Mouse (Mus musculus) layer of hippocampus, adult 9-11 months (tissue): ENCODE data around the gene Sfn.

Experiments used
- DNase-seq: peaks from one replicate; pipeline ENCODE4 v3.0.0; 2022

Sfn gene

GRCm38 (mm10) chr4:133574843-133575202, 27.1 kb downstream of the Sfn start:
- DNase-seq: no peak

- peak; percentile 90 for DNase-seq
Measured at GRCm38 (mm10) chr4:133574070-133574842, 27.7 kb downstream of the Sfn start, which contains the start of gene Gpatch3. TSS of gene Gpatch3 (plus strand) at chr4:133574745.

GRCm38 (mm10) chr4:133570066-133570466, 31.9 kb downstream of the Sfn start:
- DNase-seq: no peak

DNA sequence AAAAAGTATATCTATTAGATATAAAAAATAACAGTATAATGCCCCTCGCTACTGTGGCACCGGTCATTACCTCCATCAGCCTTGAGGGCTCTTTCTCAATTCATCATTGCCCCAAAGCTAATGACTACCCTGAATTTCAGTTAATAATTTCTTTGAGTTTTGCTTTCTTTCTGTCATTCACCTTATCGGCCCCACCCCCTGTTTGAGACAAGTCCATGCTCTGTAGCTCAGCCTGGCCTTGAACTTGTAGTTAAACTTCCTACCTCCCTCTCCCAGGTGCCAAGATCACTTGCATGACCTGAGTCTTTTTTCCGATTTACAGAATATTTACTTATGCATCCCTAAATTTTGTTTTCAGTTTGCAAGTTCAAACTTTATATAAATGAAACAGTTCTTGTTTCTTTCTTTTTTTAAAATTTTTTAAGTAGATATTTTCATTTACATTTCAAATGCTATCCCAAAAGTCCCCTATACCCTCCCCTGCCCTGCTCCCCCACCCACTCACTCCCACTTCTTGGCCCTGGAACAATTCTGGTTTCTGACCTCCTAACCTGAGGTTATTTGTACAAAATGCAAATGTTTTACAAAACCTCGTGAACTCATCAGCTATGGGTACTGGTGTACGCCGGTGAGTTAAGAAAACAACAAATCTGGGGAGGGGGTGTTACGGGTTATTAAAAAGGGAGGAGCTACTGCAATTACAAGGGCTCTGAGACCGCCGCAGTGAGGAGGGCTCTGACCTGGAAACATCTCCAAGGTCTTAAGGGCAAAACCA, 32.5 kb downstream of the Sfn start:
- DNase-seq: no peak

DNA sequence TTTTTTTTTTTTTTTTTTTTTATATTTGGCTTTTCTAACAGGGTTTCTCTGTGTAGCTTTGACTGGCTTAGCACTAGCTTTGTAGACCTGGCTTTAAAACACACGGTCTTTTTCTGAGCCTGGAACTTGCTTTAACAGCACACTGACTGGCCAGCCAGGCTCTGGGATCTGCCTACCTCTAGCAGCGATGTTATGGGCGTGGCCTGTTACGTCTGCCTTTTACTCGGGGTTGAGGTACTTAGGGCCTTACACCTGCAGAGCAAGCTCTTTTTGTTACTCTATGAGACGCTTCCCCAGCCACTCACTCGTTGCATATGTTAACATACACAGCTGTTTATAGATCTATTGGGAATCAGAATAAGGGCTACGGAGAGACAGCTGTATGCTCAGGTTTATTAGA, 34.7 kb downstream of the Sfn start:
- no peak for DNase-seq

- no peak for DNase-seq
Measured at GRCm38 (mm10) chr4:133563123-133563571, 38.8 kb downstream of the Sfn start.

DNA sequence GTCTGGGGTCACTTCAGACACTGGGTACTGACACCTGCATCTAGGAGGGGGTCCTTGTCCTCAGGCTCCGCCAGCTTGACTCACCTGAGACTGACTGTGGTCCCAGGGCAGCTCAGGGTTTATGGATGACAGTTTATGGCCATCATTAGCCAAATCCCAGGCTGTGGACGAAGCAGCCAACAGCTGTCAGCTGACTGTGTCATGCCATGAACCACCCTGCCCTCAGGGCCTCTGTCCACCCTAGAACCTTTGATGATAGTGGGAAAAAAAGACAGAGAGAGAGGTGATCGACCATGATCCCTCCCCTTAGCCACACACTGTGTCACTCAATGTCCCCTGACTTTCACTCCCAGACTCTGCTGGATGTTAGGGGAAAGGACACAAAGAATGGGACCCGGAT, 40.3 kb downstream of the Sfn start:
- no peak for DNase-seq

DNA sequence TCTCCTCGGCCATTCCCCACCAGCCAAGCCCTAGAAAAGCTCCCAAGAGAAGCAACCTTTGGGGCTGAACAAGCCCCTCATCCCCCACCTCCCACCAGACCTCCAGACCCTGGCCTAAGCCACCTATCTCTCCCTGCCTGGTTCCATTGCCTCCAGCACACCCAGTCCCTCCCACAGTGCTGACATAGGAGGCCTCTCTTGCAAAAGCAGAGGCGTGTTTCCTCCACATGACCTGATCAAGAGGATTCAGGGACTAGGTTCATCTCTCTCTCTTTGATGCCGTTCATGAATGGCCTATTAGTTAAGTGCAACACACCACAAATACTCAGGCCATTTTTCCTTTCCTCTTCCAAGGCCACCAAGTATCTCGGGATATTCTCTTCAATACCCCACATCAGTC, 42.1 kb downstream of the Sfn start:
- no peak for DNase-seq

- DNase-seq: no peak
Measured at GRCm38 (mm10) chr4:133557041-133557717, 44.8 kb downstream of the Sfn start.

DNA sequence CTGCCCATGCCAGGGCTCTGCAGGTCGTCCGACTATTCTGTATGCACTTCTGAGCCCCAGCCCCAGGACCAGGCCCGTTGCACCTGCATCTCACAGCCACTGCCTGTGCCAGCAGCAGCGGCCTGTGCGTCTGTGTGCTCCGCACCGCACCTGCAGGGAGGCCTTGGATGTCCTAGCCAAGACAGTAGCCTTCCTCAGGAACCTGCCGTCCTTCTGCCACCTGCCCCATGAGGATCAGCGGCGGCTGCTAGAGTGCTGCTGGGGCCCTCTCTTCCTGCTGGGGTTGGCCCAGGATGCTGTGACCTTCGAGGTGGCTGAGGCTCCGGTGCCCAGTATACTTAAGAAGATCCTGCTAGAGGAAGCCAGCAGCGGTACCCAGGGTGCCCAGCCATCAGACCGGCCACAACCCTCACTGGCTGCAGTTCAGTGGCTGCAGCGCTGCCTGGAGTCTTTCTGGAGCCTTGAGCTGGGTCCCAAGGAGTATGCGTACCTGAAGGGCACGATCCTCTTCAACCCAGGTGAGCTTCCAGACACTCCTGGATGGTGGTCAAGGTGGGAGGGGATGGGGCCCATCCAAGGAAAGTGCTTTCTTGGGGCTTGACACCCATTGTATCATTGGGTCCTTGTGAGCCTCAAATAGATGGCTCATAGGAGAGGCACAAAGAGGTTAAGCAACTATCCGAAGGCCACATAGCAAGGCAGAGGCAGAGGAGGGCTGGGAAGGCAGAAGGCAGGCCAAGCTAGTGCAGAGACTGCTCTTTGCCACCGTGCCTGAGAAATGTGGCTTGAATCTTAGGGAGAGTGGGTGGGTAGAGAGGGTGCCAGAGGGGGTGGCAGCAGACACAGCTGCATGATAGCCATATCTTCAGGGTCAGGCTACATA, 48.3 kb downstream of the Sfn start:
- DNase-seq: no peak

GRCm38 (mm10) chr4:133552768-133553447, 49.1 kb downstream of the Sfn start, which contains the start of gene Nr0b2:
TSS of gene Nr0b2 (plus strand) at chr4:133553376.
- no peak for DNase-seq

DNA sequence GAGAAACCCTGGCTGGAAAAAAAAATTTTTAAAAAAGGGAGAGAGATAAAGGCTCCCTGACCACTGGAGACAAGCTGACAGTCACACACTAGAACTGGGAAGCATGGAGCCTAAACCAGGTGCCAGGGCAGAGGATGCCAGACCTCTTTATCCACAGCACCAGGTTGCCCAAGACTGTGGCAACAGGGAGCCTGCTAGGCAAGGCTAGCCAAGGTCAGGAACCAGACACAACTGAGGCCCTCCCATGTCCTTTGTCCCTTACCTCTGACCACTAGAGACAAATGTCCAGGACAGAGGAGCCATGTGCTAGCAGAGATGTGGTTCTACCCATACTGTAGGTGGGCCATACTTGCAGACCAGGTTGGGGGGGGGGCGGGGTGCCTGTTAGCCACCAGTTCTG, 49.9 kb downstream of the Sfn start:
- DNase-seq: no peak
